Mouse (Mus musculus): Measurements from ENCODE around the gene Dab2ip. TPM values are rescaled to one million over a fixed set of nuclear protein-coding genes. Genes with fewer than 3 reads are reported as not detected.

The Dab2ip gene
- total and polyA plus RNA-seq, 3 experiments, result 4.0 to 9.9 TPM; not detected in 1

DNA sequence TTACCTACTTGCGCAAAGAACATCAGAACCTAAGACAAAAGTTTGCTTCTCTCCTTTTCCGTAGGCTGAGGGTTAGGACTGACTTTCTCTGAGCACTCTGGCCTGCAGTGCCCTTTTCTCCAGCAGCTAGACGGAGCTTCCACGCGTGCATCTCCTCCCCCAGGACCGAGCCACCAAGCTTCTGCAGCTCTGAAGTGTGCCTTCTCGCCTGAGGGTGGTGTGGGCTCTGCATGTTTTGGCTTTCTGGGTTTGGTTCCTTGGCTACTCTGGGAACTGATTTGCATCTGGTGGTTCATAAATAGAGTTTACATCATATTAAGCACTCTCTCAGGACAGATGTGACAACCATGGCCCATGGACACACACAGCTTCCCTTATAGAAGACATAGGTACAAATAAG lies 135.0 kb downstream of the Dab2ip start:
- no peak for DNase-seq (ENCODE audit: low read depth, low spot score)
- Histone ChIP-seq H3K4me3 (ENCODE audit: control insufficient read depth in 1 of 2, insufficient read depth in 1 of 2, low read depth in 2 of 2, low read length in 2 of 2) (no peak overlapping the region), H3K79me2 (ENCODE audit: control insufficient read depth, insufficient read depth, low read length, poor library complexity) (no peaks in the 10 kb centered on the region), H3K27me3 (ENCODE audit: control insufficient read depth in 1 of 2, insufficient read depth in 2 of 2, low read length in 2 of 2) (peaks cover 2% of the 10 kb centered on the region in 2 experiments; a peak in 3 of 4 replicates), H3K4me1 (ENCODE audit: control insufficient read depth in 1 of 2, insufficient read depth in 2 of 2, low read length in 2 of 2) (peaks cover 0 to 8% of the 10 kb centered on the region in 2 experiments; a peak in 2 of 4 replicates), H3K27ac (ENCODE audit: control insufficient read depth, low read depth, low read length) (no peak overlapping the region), H3K36me3 (ENCODE audit: control insufficient read depth in 1 of 2, insufficient read depth in 2 of 2, low read length in 2 of 2) (peaks cover 0 to 4% of the 10 kb centered on the region in 2 experiments; a peak in 2 of 4 replicates), H3K9me3 (replicated peaks; ENCODE audit: insufficient read depth, low read length) (no peaks in the 10 kb centered on the region), H3K9ac (ENCODE audit: control insufficient read depth, low read depth, low read length, poor library complexity, severe bottlenecking) (no peak overlapping the region)
- TF ChIP-seq SIN3A (IDR thresholded peaks at IDR 0.05; ENCODE audit: low read length) (no peak), ZMIZ1 (IDR thresholded peaks at IDR 0.05; ENCODE audit: low read depth, low read length) (no peak), JUND (IDR thresholded peaks at IDR 0.05; ENCODE audit: low read depth, low read length) (no peak), MYC (IDR thresholded peaks at IDR 0.05; ENCODE audit: low read depth, low read length) (no peak), TCF12 (IDR thresholded peaks at IDR 0.05; ENCODE audit: low read depth, low read length) (no peak), POLR2AphosphoS5 (IDR thresholded peaks at IDR 0.05; ENCODE audit: borderline replicate concordance, low read depth, low read length) (no peak), EP300 (IDR thresholded peaks at IDR 0.05; ENCODE audit: low read depth in 1 of 2, low read length in 2 of 2) (no peak), POLR2A (IDR thresholded peaks at IDR 0.05; ENCODE audit: control insufficient read depth in 1 of 2, insufficient read depth in 1 of 2, low read depth in 1 of 2, low read length in 2 of 2, poor library complexity in 1 of 2) (no peak), CTCF (IDR thresholded peaks at IDR 0.05 in 2 of 3, conservative IDR thresholded peaks at IDR 0.05 in 1 of 3; ENCODE audit: control insufficient read depth in 1 of 3, insufficient read depth in 1 of 3, low read depth in 2 of 3, low read length in 3 of 3, poor library complexity in 1 of 3, severe bottlenecking in 1 of 3) (no peak), KAT2A (conservative IDR thresholded peaks at IDR 0.05; ENCODE audit: low read depth, low read length) (no peak), POLR2AphosphoS2 (IDR thresholded peaks at IDR 0.05; ENCODE audit: low read length) (no peak), MXI1 (IDR thresholded peaks at IDR 0.05; ENCODE audit: low read depth, low read length) (no peak), E2F4 (IDR thresholded peaks at IDR 0.05; ENCODE audit: borderline replicate concordance, low read depth, low read length) (no peak), MAFK (IDR thresholded peaks at IDR 0.05; ENCODE audit: borderline replicate concordance, low read depth, low read length) (no peak), ELF1 (IDR thresholded peaks at IDR 0.05; ENCODE audit: low read depth, low read length) (no peak), ZC3H11A (IDR thresholded peaks at IDR 0.05; ENCODE audit: low read depth, low read length) (no peak), SMC3 (IDR thresholded peaks at IDR 0.05; ENCODE audit: low read depth, low read length) (no peak), MYB (IDR thresholded peaks at IDR 0.05; ENCODE audit: low read depth, low read length) (no peak), ETS1 (IDR thresholded peaks at IDR 0.05; ENCODE audit: low read depth, low read length) (no peak)

DNA sequence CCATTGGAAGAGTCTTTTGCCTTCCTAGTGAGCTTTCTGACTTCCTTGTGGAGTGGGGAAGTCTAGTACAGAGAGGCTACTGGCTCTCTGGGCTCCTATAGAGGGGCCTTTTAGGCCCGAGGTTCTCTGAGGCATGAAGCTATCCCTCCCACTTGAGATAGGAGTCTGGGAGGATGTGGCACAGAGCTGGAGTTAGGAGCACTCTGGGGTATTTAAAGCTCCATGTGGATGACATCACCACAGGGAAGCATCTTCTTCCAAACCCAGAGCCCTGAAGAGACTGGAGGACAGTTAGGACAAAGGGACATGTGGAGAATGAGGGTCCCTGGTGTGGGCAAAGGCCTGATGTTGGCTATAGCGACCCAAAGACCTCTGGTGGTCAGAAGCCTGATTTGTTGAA lies 136.0 kb downstream of the Dab2ip start:
- H3K27ac ChIP-seq (ENCODE audit: control insufficient read depth, low read depth, low read length), result no peak overlapping the region
- H3K9ac ChIP-seq (ENCODE audit: control insufficient read depth, low read depth, low read length, poor library complexity, severe bottlenecking), result no peak overlapping the region
- no peaks in the 10 kb centered on the region for H3K79me2 ChIP-seq (ENCODE audit: control insufficient read depth, insufficient read depth, low read length, poor library complexity)
- 0 out of 4 replicates have a peak, but pooled peaks cover 0 to 1% of the 10 kb centered on the region in 2 experiments for H3K27me3 ChIP-seq (ENCODE audit: control insufficient read depth in 1 of 2, insufficient read depth in 2 of 2, low read length in 2 of 2)
- no peaks in the 10 kb centered on the region for H3K9me3 ChIP-seq (replicated peaks; ENCODE audit: insufficient read depth, low read length)
- H3K4me1 ChIP-seq (ENCODE audit: control insufficient read depth in 1 of 2, insufficient read depth in 2 of 2, low read length in 2 of 2), result peaks cover 0 to 8% of the 10 kb centered on the region in 2 experiments; a peak in 2 of 4 replicates
- H3K36me3 ChIP-seq (ENCODE audit: control insufficient read depth in 1 of 2, insufficient read depth in 2 of 2, low read length in 2 of 2), result peaks cover 0 to 4% of the 10 kb centered on the region in 2 experiments; a peak in 2 of 4 replicates
- TF ChIP-seq POLR2AphosphoS2 (IDR thresholded peaks at IDR 0.05; ENCODE audit: low read length), result no peak
- no peak for TF ChIP-seq POLR2A (IDR thresholded peaks at IDR 0.05; ENCODE audit: control insufficient read depth in 1 of 2, insufficient read depth in 1 of 2, low read depth in 1 of 2, low read length in 2 of 2, poor library complexity in 1 of 2)
- TF ChIP-seq TAL1 (IDR thresholded peaks at IDR 0.05; ENCODE audit: low read length), result no peak
- no peak overlapping the region for H3K4me3 ChIP-seq (ENCODE audit: control insufficient read depth in 1 of 2, insufficient read depth in 1 of 2, low read depth in 2 of 2, low read length in 2 of 2)
- no peak for DNase-seq (ENCODE audit: low read depth, low spot score)
